Mouse (Mus musculus) heart, postnatal 14 days (tissue): ENCODE measurements around the gene Lin7c. TPM values are rescaled to one million over a fixed set of nuclear protein-coding genes. Genes with fewer than 3 reads are reported as not detected.

Experiments used
- DNase-seq, 2 experiments: peaks; one replicate each; pipeline ENCODE4 v3.0.0; 2021 to 2022
- intact Hi-C: fragments of 180-260 bp; cut with DNase I; formaldehyde crosslinking; loops from one replicate; pipeline ENCODE4 v1.15.1; 2025
- total RNA-seq, 2 experiments: library from RNA; stranded (reverse); gene quantifications; 2 replicates each; pipeline ENCODE4 v1.2.3; 2021

Lin7c gene
- total RNA-seq, 2 experiments from 2014 or later, result 45.2 to 46.4 TPM

DNA sequence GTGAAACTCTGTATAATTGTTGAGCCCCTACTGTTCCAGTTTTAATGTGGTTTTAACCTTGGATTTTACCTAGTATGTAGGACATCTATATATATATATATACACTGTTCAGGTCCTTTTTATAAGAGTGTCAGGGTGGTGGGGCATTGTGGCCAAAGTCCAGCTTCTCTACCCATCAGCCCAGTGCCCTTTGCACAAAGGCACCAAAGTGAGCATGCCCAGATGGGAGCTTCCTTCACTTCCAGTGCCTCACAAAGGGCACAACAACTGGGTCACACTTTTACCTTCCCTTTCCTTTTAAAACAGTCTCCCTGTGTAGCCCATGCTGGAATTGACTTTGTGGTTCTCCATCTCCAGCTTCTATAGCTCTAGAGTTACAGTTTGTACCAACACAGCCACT lies 23.9 kb downstream of the Lin7c start:
- intact Hi-C loops, result no loop called here
- DNase-seq, result no peak

DNA sequence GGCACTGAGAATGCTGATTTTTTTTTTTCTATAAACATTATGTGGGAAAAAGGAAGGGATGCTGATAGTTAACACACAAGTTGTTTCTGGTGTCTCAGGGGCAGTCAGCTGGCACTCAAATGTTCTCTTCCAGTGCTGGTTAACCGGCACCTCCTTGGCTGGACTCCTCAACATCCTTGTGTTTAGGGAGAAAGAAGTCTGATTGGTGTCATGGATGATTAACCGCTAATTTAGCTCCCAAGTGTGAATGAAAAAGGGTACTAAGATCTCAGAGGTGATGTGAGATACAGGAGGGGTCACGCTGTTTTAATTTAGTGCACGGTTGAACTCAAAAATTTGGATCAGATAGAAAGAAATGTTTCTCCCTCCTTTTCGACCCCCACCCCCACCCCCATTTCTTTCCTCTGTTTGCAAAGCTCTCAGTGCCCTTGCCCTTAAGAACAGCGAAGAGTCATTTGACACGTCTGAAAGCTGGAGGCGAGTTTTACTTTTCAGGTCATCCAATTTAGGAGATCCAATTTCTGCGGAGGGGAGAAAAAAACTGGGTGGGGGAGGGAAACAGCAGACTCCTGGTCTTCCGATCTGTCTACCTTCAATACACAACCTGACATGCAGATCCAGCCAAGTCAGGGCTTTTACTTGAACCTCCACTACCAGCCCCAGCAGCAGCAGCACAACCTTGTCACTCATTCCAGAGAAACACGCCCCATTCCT lies 26.3 kb downstream of the Lin7c start:
- DNase-seq, result no peak
- intact Hi-C loops, result loop anchor here (5.0 kb wide), 1 partner anchor 40 kb away; no protein-coding TSS in a partner anchor

- intact Hi-C loops, result loop anchor here (2.0 to 5.0 kb wide), 2 partner anchors 40 to 99 kb away; partner anchors contain the start of gene Ccdc34
- DNase-seq, result peak; percentile 94 to 96
Measured at GRCm38 (mm10) chr2:109917496-109918413, 27.1 kb downstream of the Lin7c start, which contains the start of gene Lgr4. Gene Lgr4 (plus strand): TSS chr2:109917647.

GRCm38 (mm10) chr2:109918592-109919262 lies 28.1 kb downstream of the Lin7c start:
- DNase-seq, result peak; percentile 26 to 35
- intact Hi-C loops, result loop anchor here (2.0 to 5.0 kb wide), 2 partner anchors 39 to 98 kb away; partner anchors contain the start of gene Ccdc34

GRCm38 (mm10) chr2:109920471-109920870 lies 29.8 kb downstream of the Lin7c start:
- intact Hi-C loops, result no loop called here
- DNase-seq, result no peak

DNA sequence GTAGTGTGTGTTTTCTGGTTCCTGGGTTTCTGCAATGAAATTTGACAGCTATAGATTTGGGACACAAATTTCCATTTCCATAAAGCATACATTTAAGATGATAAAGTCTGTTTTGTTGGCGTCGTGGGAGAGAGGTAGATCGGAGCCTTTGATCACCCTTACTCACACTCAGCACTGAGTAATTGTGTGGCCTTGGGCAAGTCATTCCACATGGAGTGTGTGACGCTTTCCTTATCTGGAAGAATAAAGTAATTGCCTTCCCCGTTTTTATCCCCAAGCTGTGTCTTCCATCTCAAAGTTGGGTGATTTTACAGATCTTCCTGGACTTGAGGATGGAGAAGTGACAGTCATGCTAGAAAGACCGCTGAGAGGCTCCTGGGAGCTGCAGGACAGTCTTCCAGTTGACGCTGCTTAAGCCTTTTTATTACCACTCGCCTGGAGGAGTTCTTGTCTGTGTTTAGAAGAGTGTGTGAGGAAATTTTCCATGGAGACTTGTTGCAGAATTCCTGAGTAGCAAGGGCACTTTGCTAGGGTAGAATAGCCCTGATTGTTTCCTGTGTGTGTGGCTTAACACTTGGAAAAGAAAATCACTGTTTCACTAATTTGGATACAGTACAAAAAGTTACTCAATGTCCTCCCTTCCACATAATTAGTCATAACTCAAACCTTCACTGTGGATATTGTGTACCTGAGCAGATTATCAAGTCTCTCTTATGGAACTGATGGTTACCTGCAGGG lies 30.8 kb downstream of the Lin7c start:
- intact Hi-C loops, result no loop called here
- DNase-seq, result no peak

DNA sequence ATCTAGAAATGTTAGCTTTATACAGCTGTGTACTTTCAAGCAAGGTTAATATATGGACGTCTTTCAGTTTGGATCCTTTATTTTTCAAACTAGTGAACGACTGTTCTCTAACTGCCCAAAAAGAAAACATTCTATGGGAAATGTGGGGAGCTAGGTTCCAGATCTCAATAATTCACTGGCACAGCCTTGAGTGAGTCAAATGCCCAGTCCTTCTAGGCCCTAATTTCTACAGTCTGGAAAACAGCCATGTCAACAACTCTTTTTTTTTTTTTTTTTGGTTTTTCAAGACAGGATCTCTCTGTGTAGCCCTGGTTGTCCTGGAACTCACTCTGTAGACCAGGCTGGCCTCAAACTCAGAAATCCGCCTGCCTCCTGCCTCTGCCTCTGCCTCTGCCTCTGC lies 31.7 kb downstream of the Lin7c start:
- DNase-seq, result no peak
- intact Hi-C loops, result no loop called here

DNA sequence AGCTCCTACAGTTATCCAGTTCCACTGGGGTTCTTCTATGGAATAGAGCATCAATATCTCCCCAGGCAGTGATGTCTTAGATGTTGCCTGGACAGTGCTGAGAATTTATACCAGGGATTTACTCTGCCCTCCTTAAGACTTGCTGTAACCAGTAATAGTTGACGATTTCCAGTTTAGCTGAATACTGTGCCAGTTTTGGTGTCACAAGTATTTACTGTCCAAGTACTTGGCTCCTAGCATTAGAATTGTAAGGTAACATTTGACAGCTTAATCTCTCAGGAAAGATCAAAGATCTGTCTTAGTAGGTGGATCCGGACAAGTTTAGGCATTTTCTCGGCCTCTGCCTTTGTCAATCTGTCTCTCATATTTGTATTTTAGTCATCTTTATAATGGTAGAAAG lies 32.4 kb downstream of the Lin7c start:
- intact Hi-C loops, result no loop called here

DNA sequence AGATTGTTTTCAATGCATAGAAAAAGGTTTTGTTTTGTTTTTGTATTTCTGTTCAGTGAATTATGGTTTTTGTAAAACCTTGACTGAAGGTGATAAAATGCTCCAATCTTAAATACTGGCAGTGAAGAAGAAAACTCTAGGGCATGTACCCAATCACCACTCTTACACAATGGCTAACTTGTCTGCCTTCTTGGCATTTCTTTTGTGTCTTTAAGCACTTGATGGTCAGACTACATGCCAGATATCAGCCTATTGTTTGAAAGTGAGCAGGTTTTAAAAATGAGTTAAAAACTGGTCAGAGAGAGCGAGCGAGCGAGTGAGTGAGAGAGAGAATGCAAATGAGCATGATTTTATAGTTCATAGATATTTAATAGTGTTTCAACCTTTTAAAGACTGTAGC lies 33.3 kb downstream of the Lin7c start:
- intact Hi-C loops, result no loop called here
- DNase-seq, result no peak

More for the DNA sequence above, 32.4 kb downstream of the Lin7c start:
- DNase-seq, result no peak

- intact Hi-C loops, result no loop called here
Measured at GRCm38 (mm10) chr2:109926984-109927383, 36.3 kb downstream of the Lin7c start.

GRCm38 (mm10) chr2:109927446-109927845 lies 36.8 kb downstream of the Lin7c start:
- no peak for DNase-seq
- intact Hi-C loops, result no loop called here

More at GRCm38 (mm10) chr2:109926984-109927383, 36.3 kb downstream of the Lin7c start:
- no peak for DNase-seq

DNA sequence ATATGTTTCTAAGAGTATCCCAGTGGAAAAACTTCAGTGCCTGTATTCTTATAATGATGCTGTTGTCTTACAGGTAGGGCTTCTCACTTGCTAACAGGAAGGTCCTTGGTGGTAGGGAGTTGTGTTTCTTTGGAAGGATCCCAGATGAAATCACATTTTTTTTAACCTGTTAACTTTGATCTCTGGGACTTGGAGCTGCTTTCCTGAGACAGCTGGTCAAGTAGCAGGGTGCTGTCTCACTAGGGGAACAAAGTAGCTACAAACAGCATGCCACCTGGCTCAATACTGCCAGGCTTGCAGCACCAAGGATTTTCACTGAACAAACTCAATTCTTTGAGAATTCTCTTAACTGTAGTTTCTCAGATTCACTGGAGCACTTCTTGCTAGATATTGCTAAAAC lies 37.2 kb downstream of the Lin7c start:
- DNase-seq, result no peak
- intact Hi-C loops, result no loop called here

DNA sequence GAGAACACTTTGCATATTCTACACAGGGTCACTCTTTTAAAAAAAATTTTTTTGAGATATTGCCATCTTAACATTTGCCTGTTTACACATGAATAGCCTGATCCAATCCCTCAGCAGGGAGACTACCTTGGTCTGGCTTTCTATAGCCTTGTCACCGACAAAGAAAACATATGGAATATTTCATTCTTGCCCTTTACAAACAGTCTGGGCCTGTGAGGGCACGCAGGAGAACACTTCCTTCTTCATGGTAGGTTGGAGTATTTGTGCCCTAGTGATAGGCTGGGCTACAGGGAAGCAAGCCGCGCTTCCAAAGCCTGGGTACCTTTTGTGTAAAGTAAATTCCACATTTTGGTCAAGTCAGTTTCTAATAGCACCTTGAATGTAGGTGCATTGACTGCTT lies 38.1 kb downstream of the Lin7c start:
- intact Hi-C loops, result no loop called here
- DNase-seq, result no peak

GRCm38 (mm10) chr2:109929256-109929655 lies 38.6 kb downstream of the Lin7c start:
- no peak for DNase-seq
- intact Hi-C loops, result no loop called here

- intact Hi-C loops, result no loop called here
- DNase-seq, result no peak
Measured at GRCm38 (mm10) chr2:109930366-109930765, 39.7 kb downstream of the Lin7c start.

GRCm38 (mm10) chr2:109930771-109931170 lies 40.1 kb downstream of the Lin7c start:
- intact Hi-C loops, result no loop called here
- DNase-seq, result no peak

GRCm38 (mm10) chr2:109931978-109932780 lies 41.5 kb downstream of the Lin7c start:
- no peak for DNase-seq
- intact Hi-C loops, result no loop called here

GRCm38 (mm10) chr2:109933151-109933550 lies 42.5 kb downstream of the Lin7c start:
- intact Hi-C loops, result no loop called here
- no peak for DNase-seq

DNA sequence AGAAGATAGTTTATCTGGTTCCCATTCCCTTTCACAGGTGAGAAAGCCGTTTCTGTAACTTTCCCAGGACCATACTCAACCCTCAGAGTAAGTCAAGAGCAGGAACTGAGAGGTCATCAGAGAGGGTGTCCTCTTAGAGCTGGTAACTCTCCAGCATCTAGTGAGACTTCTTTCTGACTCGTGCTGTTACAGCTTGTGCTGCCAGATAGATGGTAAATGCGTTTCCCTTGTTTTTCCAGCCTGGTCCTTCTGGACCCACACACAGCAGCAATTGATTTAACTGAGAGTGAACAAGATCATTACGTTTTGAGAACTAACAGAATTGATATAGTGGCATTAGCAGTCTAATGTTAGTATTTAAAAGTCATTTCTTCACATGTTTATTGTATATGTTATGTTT lies 43.4 kb downstream of the Lin7c start:
- DNase-seq, result no peak
- intact Hi-C loops, result no loop called here
